Mouse (Mus musculus) embryonic fibroblast, embryonic 13.5 days (primary cell): ENCODE results near the gene Fam219a. TPM values are rescaled to one million over a fixed set of nuclear protein-coding genes. Genes with fewer than 3 reads are reported as not detected.

ENCODE experiments used
- H3K27ac ChIP-seq: 2 replicates; pipeline ENCODE4 v1.5.1; 2012; ENCODE audit warnings: low read length, control low read depth, inconsistent platforms; ENCODE audit not compliant: insufficient read depth
- H3K4me1 ChIP-seq: 2 replicates; pipeline ENCODE4 v1.6.1; 2011; ENCODE audit warnings: low read length; ENCODE audit not compliant: control insufficient read depth, insufficient read depth
- H3K4me3 ChIP-seq: 2 replicates; pipeline ENCODE4 v1.5.1; 2011; ENCODE audit warnings: mild to moderate bottlenecking, control low read depth, low read length; ENCODE audit not compliant: insufficient read depth
- CTCF ChIP-seq: IDR thresholded peaks from 2 replicates; pipeline ENCODE4 v1.5.1; 2011; ENCODE audit warnings: mild to moderate bottlenecking, control low read depth, low read length, moderate library complexity, borderline replicate concordance; ENCODE audit not compliant: insufficient read depth
- POLR2A ChIP-seq: IDR thresholded peaks from 2 replicates; pipeline ENCODE4 v1.6.1; 2011; ENCODE audit warnings: low read depth, mild to moderate bottlenecking, control low read depth, low read length, moderate library complexity
- polyA plus RNA-seq: library from polyadenylated mRNA; stranded (reverse); fragments of >200 nt; gene quantifications from 2 replicates; pipeline ENCODE4 v1.2.4, GENCODE M21; 2011; ENCODE audit warnings: low read depth; ENCODE audit not compliant: missing spikeins, insufficient read length

The Fam219a gene
- 11.4 and 15.5 TPM in 2 replicates for polyA plus RNA-seq

DNA sequence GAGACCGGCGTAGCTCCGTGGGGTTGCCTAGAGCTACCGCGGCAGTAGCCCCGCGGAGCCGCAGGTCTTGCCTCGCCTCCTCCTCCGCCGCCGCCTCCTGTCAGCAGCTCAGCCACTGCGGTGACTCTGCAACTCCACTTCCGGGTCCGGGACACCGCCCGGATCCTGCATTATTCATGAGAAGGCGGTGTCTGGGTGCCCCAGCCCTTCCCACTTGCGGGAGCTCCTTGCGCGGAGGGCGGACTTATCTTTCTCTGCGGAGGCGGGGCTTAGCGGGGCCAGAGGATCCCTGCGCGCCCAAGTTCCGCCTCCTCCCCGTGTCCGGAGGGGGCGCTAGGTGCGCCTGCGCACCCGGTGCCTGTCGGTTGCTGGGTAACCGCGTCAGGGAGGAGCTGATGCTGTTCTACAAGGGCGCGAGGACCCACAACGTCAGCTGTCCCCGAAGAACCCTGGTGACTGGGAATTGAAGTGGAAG, at the start of gene Fam219a, which contains the start of gene Dnaic1:
TSS of gene Fam219a (minus strand) at position 128 of the 475 bp plus-strand sequence.
TSS of gene Dnaic1 (plus strand) at position 365 of the 475 bp plus-strand sequence.
- TF ChIP-seq CTCF (peak; percentile 25; the same call in 1 of the 2 replicates), POLR2A (peak; percentile 85)

DNA sequence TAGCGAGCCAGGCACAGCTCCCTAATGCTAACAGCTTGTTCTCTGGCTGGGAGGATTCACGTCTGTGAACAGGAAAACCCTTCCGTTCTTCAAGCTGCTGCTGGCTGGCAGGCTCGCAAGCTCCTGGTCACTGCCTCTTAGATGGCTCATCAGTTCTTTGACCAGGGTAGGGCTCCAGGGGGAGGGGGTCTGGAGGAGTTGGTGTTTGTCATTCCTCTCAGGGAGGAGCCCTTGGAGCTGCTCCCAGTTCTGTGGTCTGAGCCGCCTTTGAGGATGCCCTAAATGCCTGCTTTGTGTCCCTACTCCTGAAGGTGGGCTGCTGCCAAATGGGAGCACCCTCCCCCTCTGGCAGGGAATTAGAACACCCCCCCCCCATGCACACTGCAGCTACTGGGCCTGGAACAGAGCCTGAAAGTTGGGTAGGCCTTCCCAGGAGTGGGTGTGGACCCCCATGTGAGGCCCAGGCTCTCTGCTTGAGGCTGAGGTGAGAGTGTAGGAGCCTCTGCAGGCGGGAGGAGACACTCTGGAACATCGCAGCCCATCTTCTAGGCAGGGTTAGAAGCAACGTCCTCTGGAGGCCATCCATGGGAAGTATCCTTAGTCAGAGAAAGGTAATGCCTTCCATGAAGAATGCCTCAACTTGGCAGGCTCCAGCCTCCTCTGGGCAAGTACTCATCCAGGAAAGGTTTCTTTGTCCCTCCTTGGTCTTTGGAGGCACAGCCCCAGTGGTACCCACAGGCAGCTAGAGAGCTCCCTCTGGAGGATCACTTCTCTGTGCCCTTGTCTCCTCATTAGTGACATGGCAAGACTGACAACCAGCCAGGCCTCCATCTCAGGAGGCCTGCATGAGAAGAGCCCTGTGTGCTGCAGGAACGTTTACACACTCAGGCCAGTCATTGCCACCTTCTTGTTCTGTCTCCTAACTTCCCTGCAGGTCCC, 46.6 kb upstream of the Fam219a start:
- Histone ChIP-seq H3K27ac (no peak overlapping the region), H3K4me1 (no peaks in the 10 kb centered on the region), H3K4me3 (no peak overlapping the region)
- TF ChIP-seq CTCF, result no peak
- no peak for TF ChIP-seq POLR2A

More for the DNA sequence above, at the start of gene Fam219a, which contains the start of gene Dnaic1:
- no peak within 1 kb of the TSS for H3K27ac ChIP-seq
- 0 out of 2 replicates have a peak, but pooled peaks cover 5% of the 10 kb centered on the region for H3K4me1 ChIP-seq
- peak within 1 kb of the TSS; percentile 65 for H3K4me3 ChIP-seq

DNA sequence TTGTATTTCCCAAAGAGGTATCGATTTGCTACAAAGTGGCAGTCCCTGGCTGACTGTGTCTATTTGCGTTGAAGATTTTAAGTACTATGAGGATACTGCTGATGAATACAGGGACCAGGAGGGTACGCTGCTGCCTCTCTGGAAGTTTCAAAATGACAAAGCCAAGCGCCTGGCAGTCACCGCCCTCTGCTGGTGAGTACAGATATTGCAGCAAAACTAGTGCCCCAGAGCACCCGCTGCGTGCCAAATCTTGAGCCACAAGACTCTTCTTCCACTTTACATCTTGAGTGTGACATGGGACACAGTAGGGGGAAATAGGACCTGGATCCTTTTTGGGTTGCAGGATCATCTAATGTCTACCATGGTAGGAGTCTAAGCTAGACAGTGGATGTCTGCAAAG, 44.8 kb upstream of the Fam219a start:
- Histone ChIP-seq H3K4me1 (no peaks in the 10 kb centered on the region), H3K27ac (no peak overlapping the region), H3K4me3 (no peak overlapping the region)
- no peak for TF ChIP-seq POLR2A
- TF ChIP-seq CTCF, result peak; percentile 72

DNA sequence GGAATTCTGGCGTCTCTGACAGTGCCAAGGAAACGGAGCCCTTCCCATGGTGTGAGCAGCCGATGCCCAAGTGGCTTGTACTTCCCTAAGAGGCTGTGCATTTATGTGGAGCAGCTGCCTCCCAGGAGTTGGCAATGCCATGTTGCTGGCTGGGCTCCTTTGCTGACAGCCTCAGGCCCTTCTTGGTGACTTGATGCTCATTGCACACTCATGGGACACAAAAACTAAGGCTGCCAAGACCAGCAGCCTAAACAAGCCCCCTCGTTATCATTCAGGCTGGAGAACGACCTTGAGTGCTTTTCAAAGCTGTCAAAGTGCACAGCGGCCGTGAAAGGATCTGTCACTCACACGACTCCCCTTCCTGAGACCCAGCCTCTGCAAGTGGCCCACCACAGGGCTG, 42.8 kb upstream of the Fam219a start:
- H3K27ac ChIP-seq, result no peak overlapping the region
- no peaks in the 10 kb centered on the region for H3K4me1 ChIP-seq
- H3K4me3 ChIP-seq, result no peak overlapping the region
- TF ChIP-seq CTCF (no peak), POLR2A (no peak)

DNA sequence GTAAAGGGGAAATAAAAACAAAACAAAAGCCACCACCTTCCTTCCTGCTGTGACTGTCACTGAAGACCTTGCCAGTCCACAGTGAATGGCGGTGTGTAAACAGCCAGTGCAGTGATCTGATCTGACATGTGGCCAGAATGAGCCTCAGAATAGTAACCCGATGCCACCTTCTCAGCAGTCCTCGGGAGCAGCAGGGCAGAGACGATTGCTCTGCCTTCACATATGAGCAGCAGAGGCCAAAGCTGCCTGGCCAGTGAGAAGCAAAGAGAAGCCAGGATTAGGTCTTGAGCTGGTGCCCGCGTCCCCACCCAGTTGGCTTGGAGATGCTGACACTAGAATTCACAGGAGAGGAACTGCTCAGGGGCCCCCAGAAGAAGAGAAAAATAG, 41.2 kb upstream of the Fam219a start:
- Histone ChIP-seq H3K27ac (no peak overlapping the region), H3K4me1 (no peaks in the 10 kb centered on the region), H3K4me3 (no peak overlapping the region)
- no peak for TF ChIP-seq CTCF
- no peak for TF ChIP-seq POLR2A

DNA sequence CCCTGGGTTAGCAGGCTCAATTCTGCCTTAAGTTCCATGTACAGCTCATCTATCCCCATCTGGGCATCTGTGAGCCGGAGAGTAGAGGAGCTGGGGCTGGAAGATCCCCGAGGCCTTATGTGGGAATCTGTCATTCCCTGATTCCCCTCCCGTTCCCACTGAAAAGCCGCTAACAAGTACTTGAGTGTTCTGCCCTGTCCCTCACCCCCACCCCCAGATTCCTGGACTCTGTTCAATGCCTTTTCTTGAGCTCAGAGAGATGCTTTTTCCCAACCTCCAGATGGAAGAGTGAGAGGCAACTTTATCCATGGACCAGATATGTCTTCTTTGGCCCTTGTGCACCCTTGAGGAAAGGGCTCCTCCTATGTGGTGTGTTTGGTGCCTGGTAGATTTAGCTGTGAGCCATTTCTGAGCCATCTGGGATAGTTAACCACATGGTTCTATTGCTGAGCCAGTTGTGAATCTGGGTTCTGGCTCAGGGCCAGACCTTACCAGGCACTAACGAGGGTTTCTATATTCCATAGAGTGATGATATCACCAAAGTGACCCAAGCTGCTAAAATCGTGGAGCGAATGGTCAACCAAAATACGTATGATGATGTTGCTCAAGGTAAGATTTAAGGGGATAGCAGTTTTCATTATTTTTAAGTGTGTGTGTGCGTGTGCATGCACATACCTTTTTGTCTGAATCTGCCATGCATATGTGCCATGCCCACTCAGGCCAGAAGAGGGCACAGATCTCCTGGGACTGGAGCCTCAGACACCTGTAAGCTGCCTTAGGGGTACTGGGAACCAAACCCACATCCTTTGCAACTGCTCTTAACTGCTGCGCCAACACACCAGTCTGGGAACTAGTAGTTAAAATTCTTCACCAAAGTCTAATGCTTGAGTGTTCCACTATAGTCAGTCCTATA, 40.6 kb upstream of the Fam219a start:
- no peaks in the 10 kb centered on the region for H3K4me1 ChIP-seq
- no peak overlapping the region for H3K4me3 ChIP-seq
- TF ChIP-seq CTCF (peak; percentile 36; the same call in 1 of the 2 replicates), POLR2A (no peak)
- no peak overlapping the region for H3K27ac ChIP-seq

DNA sequence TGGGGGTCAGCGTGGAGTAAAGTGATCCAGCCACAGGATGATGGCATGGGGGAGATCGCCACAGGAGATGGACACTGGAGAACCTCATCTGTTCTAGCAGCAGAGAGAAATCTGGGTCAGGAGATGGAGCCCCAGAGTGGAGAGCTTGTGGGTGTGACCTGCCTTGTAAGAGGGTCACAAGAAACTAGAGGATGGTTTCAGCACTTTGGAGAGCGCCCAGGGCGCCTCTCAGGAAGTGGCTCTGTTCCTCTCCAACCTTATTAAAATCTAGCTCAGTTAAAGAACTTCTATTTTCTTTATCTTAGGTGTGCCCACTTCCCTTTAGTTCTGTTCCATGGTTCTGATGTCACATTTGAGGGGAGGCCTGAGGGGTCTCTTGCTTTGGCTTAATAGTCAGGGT, 37.4 kb upstream of the Fam219a start:
- Histone ChIP-seq H3K27ac (no peak overlapping the region), H3K4me1 (no peaks in the 10 kb centered on the region), H3K4me3 (no peak overlapping the region)
- TF ChIP-seq CTCF (no peak), POLR2A (no peak)

DNA sequence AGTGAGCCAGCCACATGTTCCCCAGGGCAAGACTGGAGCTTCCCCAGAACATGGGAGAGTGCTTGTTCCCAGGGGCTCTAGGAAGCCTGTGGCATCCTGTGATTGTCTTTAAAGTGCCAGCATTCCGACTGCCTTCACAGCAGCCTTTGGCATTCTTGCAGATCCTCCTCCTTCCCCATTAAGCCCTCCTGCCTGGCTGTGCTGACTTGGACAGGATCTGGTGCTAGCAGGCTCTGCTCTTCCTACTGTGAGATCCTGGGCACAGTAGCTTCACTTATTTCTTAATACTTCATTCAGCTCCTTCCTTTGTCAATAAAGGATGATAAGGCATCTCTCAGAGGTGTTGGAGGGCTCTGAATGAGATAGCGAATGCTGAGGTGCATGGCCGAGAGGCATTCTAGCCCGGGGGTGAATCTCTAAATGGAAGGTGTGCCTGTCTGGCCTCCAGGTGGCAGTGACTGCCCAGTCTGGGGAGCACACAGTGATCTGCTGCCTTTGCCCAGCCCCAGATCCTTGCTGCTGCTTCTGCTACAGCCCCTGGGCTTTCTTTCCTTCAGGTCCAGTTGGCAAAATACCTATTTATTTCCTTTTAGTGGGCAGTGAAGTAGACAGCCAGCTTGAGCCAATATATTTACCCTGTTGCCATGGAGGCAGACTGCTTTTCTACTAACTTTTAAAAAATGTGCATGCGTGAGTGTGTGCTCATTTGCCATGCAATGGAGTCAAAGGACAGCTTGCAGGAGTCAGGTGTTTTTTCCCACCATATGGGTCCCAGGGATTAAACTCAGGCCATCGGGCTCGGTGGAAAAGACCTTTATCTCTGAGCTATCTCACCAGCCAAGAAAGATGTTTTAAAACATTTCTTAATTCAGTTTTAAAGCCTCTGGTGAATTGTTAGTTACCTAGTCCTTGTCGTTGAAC, 35.4 kb upstream of the Fam219a start:
- no peak overlapping the region for H3K27ac ChIP-seq
- no peak overlapping the region for H3K4me3 ChIP-seq
- TF ChIP-seq POLR2A (no peak), CTCF (peak; percentile 56; the same call in 1 of the 2 replicates)
- no peaks in the 10 kb centered on the region for H3K4me1 ChIP-seq
